Mouse (Mus musculus) MEL (cell line): ENCODE measurements around the gene Efna2.

ENCODE experiments used
- CHD2 ChIP-seq: IDR thresholded peaks from 2 replicates; pipeline ENCODE4 v1.6.1; 2011; ENCODE audit warnings: low read length, improper control_type of control experiment
- CTCF ChIP-seq, 3 experiments: IDR thresholded peaks in 2 of 3; conservative IDR thresholded peaks in 1 of 3; 2 replicates each; pipeline ENCODE4 v1.5.1; 2011 to 2012; ENCODE audit warnings: low read length in 3 of 3, low read depth in 2 of 3, mild to moderate bottlenecking in 2 of 3, improper control_type of control experiment in 1 of 3, inconsistent platforms in 1 of 3, mixed read lengths in 1 of 3, moderate library complexity in 1 of 3; ENCODE audit not compliant: control insufficient read depth in 1 of 3, insufficient read depth in 1 of 3, poor library complexity in 1 of 3, severe bottlenecking in 1 of 3
- ELF1 ChIP-seq: IDR thresholded peaks from 2 replicates; pipeline ENCODE4 v1.6.1; 2014; ENCODE audit warnings: low read depth, mild to moderate bottlenecking, inconsistent platforms, low read length, improper control_type of control experiment, moderate library complexity
- EP300 ChIP-seq, 2 experiments: IDR thresholded peaks; 2 replicates each; pipeline ENCODE4 v1.6.1; 2011; ENCODE audit warnings: improper control_type of control experiment in 2 of 2, low read length in 2 of 2, low read depth in 1 of 2, mild to moderate bottlenecking in 1 of 2
- JUND ChIP-seq: IDR thresholded peaks from 2 replicates; pipeline ENCODE4 v1.6.1; 2011; ENCODE audit warnings: low read depth, mild to moderate bottlenecking, improper control_type of control experiment, low read length
- KAT2A ChIP-seq: conservative IDR thresholded peaks from 2 replicates; pipeline ENCODE4 v1.6.1; 2012; ENCODE audit warnings: low read depth, low read length, improper control_type of control experiment, inconsistent platforms
- MEF2A ChIP-seq: IDR thresholded peaks from 2 replicates; pipeline ENCODE4 v1.6.1; 2014; ENCODE audit warnings: low read depth, mild to moderate bottlenecking, inconsistent platforms, low read length, improper control_type of control experiment; ENCODE audit not compliant: poor library complexity, insufficient replicate concordance, severe bottlenecking; ENCODE audit errors: extremely low read depth
- POLR2A ChIP-seq, 2 experiments: IDR thresholded peaks; 2 replicates each; pipeline ENCODE4 v1.6.1; 2011 to 2012; ENCODE audit warnings: low read length in 2 of 2, mild to moderate bottlenecking in 2 of 2, control low read depth in 1 of 2, improper control_type of control experiment in 1 of 2, low read depth in 1 of 2, moderate library complexity in 1 of 2; ENCODE audit not compliant: control insufficient read depth in 1 of 2, insufficient read depth in 1 of 2, poor library complexity in 1 of 2
- TAL1 ChIP-seq: IDR thresholded peaks from 2 replicates; pipeline ENCODE4 v1.6.1; 2012; ENCODE audit warnings: mild to moderate bottlenecking, inconsistent platforms, low read length, moderate library complexity, mixed read lengths
- TCF12 ChIP-seq: IDR thresholded peaks from 2 replicates; pipeline ENCODE4 v1.6.1; 2014; ENCODE audit warnings: low read depth, mild to moderate bottlenecking, inconsistent platforms, low read length, improper control_type of control experiment, moderate library complexity

DNA sequence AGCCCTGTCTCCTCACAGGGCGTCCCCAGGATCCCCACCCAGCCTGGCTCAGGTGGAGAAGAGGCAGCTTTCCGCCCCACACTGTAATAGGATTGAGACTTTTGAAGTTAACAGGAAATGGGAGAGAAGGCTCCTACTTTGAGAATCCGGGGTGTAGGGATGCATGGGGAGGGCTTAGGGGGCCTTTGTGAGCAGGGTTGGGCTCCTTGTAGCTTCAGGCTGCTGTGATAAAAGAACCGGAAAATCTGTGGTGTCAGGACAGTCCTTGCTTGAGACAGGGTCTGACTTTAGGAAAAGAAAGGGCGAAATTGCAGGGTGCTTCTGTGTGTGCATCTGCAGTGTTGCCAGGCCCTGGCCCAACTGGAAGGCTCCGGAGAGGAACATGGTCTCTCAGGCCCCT, 21.2 kb downstream of the Efna2 start:
- TF ChIP-seq EP300 (IDR thresholded peaks at IDR 0.05; ENCODE audit: low read depth in 1 of 2, low read length in 2 of 2) (no peak), CTCF (IDR thresholded peaks at IDR 0.05 in 2 of 3, conservative IDR thresholded peaks at IDR 0.05 in 1 of 3; ENCODE audit: control insufficient read depth in 1 of 3, insufficient read depth in 1 of 3, low read depth in 2 of 3, low read length in 3 of 3, poor library complexity in 1 of 3, severe bottlenecking in 1 of 3) (no peak), JUND (no peak), CHD2 (no peak), ELF1 (no peak), POLR2A (IDR thresholded peaks at IDR 0.05; ENCODE audit: control insufficient read depth in 1 of 2, insufficient read depth in 1 of 2, low read depth in 1 of 2, low read length in 2 of 2, poor library complexity in 1 of 2) (no peak), TAL1 (no peak), TCF12 (no peak), MEF2A (no peak), KAT2A (no peak)
